Mouse (Mus musculus) liver, adult 2 months (tissue): ENCODE results near the gene Smim17.

ENCODE experiments used
- CTCF ChIP-seq: fragments of 200-500 bp; IDR thresholded peaks from 2 replicates; pipeline ENCODE4 v1.5.1; 2011; ENCODE audit warnings: low read depth, low read length, control low read depth
- POLR2A ChIP-seq: fragments of 200-500 bp; IDR thresholded peaks from 2 replicates; pipeline ENCODE4 v1.6.1; 2011; ENCODE audit warnings: low read length, control low read depth; ENCODE audit not compliant: insufficient read depth; ENCODE audit errors: extremely low read depth

- no peak for TF ChIP-seq CTCF
- no peak for TF ChIP-seq POLR2A
Measured at GRCm38 (mm10) chr7:6389449-6389848, 9.1 kb upstream of the Smim17 start.
